Mouse (Mus musculus) ES-E14 (cell line): Measurements from ENCODE around the gene Gm27029.

Source experiments
- CHD2 ChIP-seq: IDR thresholded peaks from 2 replicates; pipeline ENCODE4 v1.6.1; 2014; ENCODE audit warnings: mild to moderate bottlenecking, low read depth, low read length, inconsistent platforms
- HCFC1 ChIP-seq: IDR thresholded peaks from 2 replicates; pipeline ENCODE4 v1.6.1; 2012; ENCODE audit warnings: low read length, inconsistent platforms, borderline replicate concordance; ENCODE audit not compliant: insufficient read depth

DNA sequence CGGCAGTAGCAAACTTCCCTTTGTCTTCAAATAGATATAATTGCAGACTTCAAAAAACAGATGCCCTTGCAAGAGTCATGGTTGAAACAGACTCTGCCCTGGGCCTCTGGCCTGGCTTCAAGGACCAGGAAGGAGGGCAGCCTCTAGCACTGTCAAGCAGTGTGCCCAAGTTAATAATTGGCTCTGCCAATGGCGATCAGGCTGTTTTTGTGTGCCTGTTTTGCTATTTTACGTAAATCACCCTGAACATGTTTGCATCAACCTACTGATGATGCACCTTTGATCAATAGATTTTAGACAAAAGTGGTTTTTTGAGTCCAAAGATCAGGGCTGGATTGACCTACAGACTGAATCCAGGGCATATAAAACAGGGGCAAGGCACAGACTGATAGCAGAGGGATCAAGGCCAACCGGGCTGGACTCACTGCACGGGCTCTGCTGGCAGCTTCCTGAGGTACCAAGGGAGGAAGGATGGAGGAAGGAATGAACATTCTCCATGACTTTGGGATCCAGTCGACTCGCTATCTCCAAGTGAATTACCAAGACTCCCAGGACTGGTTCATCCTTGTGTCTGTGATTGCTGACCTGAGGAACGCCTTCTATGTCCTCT, 57.2 kb downstream of the Gm27029 start, which contains the start of gene G6pc:
- TF ChIP-seq HCFC1: no peak
- no peak for TF ChIP-seq CHD2
